Mouse (Mus musculus) lung, adult 10 weeks (tissue): ENCODE results near the gene Rps19bp1. TPM values are rescaled to one million over a fixed set of nuclear protein-coding genes. Genes with fewer than 3 reads are reported as not detected.

Source experiments
- polyA plus RNA-seq: library from polyadenylated mRNA; stranded (reverse); fragments of 350-450 nt; fragmentation: Illumina TruSeq; extraction: RNeasy Lipid Tissue Mini Kit (QIAGEN cat#74804); gene quantifications from one replicate; pipeline ENCODE4 v1.2.3, GENCODE M21; 2014; ENCODE audit warnings: low read depth, low replicate concordance; ENCODE audit not compliant: insufficient read depth

The Rps19bp1 gene
- 27.9 TPM for polyA plus RNA-seq

DNA sequence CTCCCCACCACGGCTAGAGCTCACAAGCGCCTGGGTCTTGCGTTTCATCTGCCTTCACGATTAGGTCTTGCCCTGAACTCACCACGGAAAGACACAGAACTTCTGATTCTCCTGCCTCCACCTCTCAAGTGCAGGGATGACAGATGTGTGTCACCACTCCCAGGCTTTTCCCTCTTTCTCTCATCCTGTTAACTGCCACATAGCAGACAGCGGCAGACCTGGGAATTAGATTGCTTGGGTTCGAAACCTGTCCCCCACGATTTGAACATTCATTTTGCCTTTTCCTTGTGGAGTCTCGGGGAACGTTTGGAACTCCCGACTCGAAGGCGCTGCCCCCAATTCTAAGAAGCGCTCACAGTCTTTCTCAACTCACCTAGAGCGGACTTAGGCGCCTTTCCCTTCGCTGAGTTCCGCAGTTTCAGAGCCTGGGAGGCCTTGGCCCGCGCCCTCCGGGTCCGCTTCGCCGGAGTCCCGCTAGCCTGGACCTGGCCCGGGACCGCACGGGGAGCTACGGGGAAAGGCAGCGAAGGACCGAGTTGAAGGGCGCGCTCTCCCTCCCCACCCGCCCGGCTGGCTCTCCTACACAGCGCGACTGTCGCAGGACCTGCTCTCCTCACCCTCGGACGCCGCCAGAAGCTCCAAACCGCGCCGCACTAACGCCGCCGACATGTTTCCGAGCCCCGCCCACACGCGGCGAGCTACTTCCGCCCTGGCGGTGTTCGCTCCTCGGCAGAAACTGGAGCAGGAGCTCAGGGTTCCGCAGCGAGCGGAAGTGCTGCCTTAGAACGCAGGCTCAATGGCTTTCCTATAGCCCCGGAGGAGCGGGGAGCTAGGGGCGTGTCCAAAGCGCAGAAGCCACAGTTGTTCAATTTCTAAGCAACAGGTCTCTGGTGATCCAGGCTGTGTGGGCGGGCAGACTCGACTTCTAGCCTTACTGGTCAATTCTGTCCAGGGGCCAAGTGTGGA lies at the start of gene Rps19bp1:
Rps19bp1 (minus strand) TSS at position 706 of the 966 bp plus-strand sequence.

DNA sequence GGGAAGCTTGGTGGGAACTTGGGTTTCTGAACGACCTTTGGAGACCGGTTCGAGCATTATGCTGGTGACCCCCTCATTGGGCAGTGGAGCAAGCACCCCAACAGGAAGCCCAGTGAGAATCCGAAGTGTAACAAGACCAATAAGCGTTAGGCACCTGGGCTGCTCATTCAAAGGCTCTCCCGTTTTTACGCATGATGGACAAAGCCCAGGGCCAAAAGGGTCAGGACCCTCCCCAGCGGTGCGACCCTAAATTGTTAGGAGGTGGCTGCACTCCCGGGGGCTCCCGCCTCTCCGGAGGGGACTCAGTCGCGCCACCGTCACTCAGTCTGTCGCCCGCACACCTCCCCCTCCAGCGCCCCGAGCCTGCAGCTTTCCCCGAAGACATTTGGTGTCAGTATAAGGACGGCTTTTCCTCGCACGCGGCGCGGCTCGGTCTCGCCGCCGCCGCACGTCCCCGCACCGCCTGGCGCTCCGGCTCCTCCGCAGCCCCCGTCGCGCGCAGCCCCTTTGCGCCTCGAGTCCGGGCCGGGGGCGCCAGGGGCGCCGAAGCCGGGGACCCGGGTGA lies 22.8 kb upstream of the Rps19bp1 start, which contains the start of gene Cacna1i:
Cacna1i (plus strand) TSS at position 388 of the 565 bp plus-strand sequence.

DNA sequence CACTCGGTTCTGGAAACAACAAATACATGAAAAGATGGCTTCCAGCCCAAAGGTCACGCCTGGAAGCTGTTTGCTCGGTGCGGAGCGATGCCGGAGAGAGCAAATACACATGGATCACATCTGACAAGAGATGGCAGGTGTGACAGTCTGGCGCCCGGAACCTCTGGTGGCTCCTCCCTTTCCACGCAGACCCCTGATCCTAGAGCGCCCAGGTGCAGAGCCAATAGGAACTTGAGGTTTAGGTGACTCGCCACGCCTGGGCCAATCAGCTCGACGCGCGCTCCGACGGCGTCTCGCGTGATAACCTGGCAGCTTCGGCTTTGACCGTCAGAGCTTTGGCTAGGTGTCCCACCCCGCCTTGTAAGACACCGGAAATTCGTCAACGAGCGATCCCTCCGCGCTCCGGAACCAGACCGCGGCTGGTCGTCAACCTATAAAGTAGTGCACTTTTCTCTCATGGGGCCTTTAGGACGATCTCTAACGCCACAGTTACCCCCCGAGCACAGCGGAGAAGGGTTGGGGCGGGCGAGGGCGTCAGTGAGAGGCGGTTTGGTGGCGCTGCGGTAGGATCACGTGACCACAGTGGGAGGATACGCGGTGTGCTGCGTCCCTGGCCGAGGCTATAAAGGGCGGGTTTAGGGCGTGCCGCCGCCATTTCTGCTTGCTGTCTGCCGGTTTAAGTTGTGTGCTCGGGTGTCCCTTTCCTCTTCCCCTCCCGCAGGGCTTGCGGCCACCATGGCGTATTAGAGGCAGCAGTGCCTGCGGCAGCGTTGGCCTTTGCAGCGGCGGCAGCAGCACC lies 9.1 kb downstream of the Rps19bp1 start, which contains the start of gene Atf4:
Atf4 (plus strand) TSS at position 338 of the 799 bp plus-strand sequence.

DNA sequence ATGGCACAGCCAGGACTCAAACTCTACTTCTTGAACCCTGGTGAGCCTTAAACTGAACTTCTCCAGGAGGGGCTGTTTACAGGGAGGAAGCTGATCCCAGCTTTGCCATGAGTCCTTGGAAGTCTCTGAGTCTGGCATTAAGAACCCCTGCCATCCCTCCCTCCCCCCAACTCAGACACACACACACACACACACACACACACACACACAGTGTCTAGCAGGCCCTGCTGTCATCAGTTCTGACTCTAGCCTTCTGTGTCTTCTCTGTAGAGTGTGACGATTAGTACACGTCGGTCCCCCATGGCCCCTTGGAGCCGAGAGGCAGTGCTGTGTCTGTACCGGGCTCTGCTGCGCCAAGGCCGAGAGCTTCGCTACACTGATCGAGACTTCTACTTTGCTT lies 28.6 kb downstream of the Rps19bp1 start, which contains the start of gene AC140267.1:
AC140267.1 (plus strand) TSS at position 301 of the 400 bp plus-strand sequence.

DNA sequence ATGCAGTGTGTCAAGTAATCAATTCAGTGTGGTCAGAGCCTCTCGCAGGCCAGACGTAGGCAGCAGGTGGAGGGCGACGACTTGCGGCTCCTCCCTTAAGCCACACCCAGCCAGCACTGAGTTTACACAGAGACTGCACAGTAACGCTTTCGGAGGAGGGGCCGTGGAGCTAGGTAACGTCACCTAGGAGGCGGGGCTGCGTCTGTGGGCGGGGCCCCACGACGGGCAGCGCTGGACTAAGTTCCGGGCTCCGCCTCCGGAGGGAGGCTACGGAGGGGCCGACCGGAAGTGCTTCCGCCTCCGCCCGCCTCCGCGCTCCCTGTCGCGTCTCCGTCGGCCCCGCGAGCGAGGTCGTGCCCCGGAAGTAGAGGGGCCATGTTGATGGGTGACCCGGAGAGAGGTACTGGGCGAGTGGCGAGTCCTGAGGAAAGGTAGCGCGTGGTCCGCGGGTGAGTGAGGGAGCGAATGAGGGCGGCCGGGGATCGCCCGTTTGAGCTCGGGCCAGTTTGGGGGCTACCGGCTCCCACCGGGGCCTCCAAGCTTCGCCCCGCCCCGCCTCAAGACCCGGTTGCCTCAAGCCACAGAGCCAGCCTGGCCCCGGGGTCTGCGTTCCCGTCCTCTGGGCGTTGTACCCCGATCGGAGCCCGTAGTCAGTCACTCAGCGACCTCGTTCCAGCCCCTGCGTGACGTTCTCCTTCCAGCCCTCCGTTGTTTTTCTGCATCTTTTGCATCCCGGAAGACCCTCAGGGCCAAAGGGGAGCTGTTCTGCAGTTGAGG lies 30.2 kb downstream of the Rps19bp1 start, which contains the start of gene Mief1:
Mief1 (plus strand) TSS at position 286 of the 777 bp plus-strand sequence.

Other genes starting within 250 kb of the Rps19bp1 start
- gene Pdgfb, start 249.3 kb downstream of the Rps19bp1 start, polyA plus RNA-seq, result 42.9 TPM
- 14.9 TPM for gene Syngr1, start 173.0 kb downstream of the Rps19bp1 start, polyA plus RNA-seq
- 907 TPM for gene Rpl3, start 172.4 kb downstream of the Rps19bp1 start, polyA plus RNA-seq
- gene Tab1, start 131.2 kb downstream of the Rps19bp1 start, polyA plus RNA-seq, result 9.5 TPM
- gene Mgat3, start 90.6 kb downstream of the Rps19bp1 start, polyA plus RNA-seq, result 12.2 TPM
- gene Mief1, start 30.3 kb downstream of the Rps19bp1 start, polyA plus RNA-seq, result 7.0 TPM
- gene AC140267.1, start 28.5 kb downstream of the Rps19bp1 start, polyA plus RNA-seq, result not detected
- gene Atf4, start 9.1 kb downstream of the Rps19bp1 start, polyA plus RNA-seq, result 198 TPM
- 0.62 TPM for gene Cacna1i, start 22.9 kb upstream of the Rps19bp1 start, polyA plus RNA-seq